Mouse (Mus musculus) gastrocnemius, postnatal 14 days (tissue): ENCODE data around the gene Txndc11. TPM values are rescaled to one million over a fixed set of nuclear protein-coding genes. Genes with fewer than 3 reads are reported as not detected.

Source experiments
- DNase-seq: peaks from one replicate; pipeline ENCODE4 v3.0.0; 2021; ENCODE audit warnings: mixed read lengths
- intact Hi-C: fragments of 180-260 bp; cut with DNase I; formaldehyde crosslinking; loops from one replicate; pipeline ENCODE4 v1.15.1; 2025; ENCODE audit warnings: low total_unique reads
- total RNA-seq, 2 experiments: library from RNA; stranded (reverse); gene quantifications; 2 replicates each; pipeline ENCODE4 v1.2.3; 2021

Gene Txndc11
- total RNA-seq, 2 experiments from 2014 or later, result 7.8 to 9.3 TPM

GRCm38 (mm10) chr16:11124110-11124509 lies 10.3 kb downstream of the Txndc11 start:
- no peak for DNase-seq
- intact Hi-C loops, result no loop called here

- intact Hi-C loops, result no loop called here
- DNase-seq, result no peak
Observed at GRCm38 (mm10) chr16:11122625-11123024, 11.8 kb downstream of the Txndc11 start.

GRCm38 (mm10) chr16:11109198-11109740 lies 25.2 kb downstream of the Txndc11 start:
- no peak for DNase-seq
- intact Hi-C loops, result loop anchor here (5.0 kb wide), 2 partner anchors 72 to 232 kb away; no protein-coding TSS in a partner anchor

GRCm38 (mm10) chr16:11104905-11105304 lies 29.5 kb downstream of the Txndc11 start:
- intact Hi-C loops, result loop anchor here (5.0 kb wide), 2 partner anchors 68 to 228 kb away; no protein-coding TSS in a partner anchor
- DNase-seq, result no peak

- no peak for DNase-seq
- intact Hi-C loops, result no loop called here
Observed at GRCm38 (mm10) chr16:11097301-11097700, 37.1 kb downstream of the Txndc11 start.

GRCm38 (mm10) chr16:11093717-11094386 lies 40.6 kb downstream of the Txndc11 start:
- intact Hi-C loops, result no loop called here

GRCm38 (mm10) chr16:11092523-11092922 lies 41.9 kb downstream of the Txndc11 start:
- intact Hi-C loops, result no loop called here
- no peak for DNase-seq

More at GRCm38 (mm10) chr16:11093717-11094386, 40.6 kb downstream of the Txndc11 start:
- no peak for DNase-seq

GRCm38 (mm10) chr16:11092061-11092460 lies 42.4 kb downstream of the Txndc11 start:
- DNase-seq, result no peak

GRCm38 (mm10) chr16:11090836-11091570 lies 43.4 kb downstream of the Txndc11 start:
- intact Hi-C loops, result no loop called here
- no peak for DNase-seq

More at GRCm38 (mm10) chr16:11092061-11092460, 42.4 kb downstream of the Txndc11 start:
- intact Hi-C loops, result no loop called here

- intact Hi-C loops, result no loop called here
- no peak for DNase-seq
Observed at GRCm38 (mm10) chr16:11086856-11087588, 47.4 kb downstream of the Txndc11 start.

- no peak for DNase-seq
- intact Hi-C loops, result no loop called here
Observed at GRCm38 (mm10) chr16:11086299-11086698, 48.2 kb downstream of the Txndc11 start.

GRCm38 (mm10) chr16:11084181-11084580 lies 50.3 kb downstream of the Txndc11 start:
- intact Hi-C loops, result no loop called here
- DNase-seq, result no peak

- DNase-seq, result no peak
- intact Hi-C loops, result no loop called here
Observed at GRCm38 (mm10) chr16:11078216-11078869, 56.1 kb downstream of the Txndc11 start.

- DNase-seq, result no peak
- intact Hi-C loops, result no loop called here
Observed at GRCm38 (mm10) chr16:11077601-11078201, 56.7 kb downstream of the Txndc11 start.

- DNase-seq, result no peak
Observed at GRCm38 (mm10) chr16:11073060-11073459, 61.4 kb downstream of the Txndc11 start.

GRCm38 (mm10) chr16:11072454-11072853 lies 62.0 kb downstream of the Txndc11 start:
- intact Hi-C loops, result no loop called here
- DNase-seq, result no peak

More at GRCm38 (mm10) chr16:11073060-11073459, 61.4 kb downstream of the Txndc11 start:
- intact Hi-C loops, result no loop called here

GRCm38 (mm10) chr16:11071887-11072286 lies 62.6 kb downstream of the Txndc11 start:
- intact Hi-C loops, result no loop called here

GRCm38 (mm10) chr16:11071176-11071575 lies 63.3 kb downstream of the Txndc11 start:
- DNase-seq, result peak; percentile 68
- intact Hi-C loops, result no loop called here

More at GRCm38 (mm10) chr16:11071887-11072286, 62.6 kb downstream of the Txndc11 start:
- DNase-seq, result no peak
